Mouse (Mus musculus): ENCODE data around the gene Nt5dc2.

The Nt5dc2 gene

DNA sequence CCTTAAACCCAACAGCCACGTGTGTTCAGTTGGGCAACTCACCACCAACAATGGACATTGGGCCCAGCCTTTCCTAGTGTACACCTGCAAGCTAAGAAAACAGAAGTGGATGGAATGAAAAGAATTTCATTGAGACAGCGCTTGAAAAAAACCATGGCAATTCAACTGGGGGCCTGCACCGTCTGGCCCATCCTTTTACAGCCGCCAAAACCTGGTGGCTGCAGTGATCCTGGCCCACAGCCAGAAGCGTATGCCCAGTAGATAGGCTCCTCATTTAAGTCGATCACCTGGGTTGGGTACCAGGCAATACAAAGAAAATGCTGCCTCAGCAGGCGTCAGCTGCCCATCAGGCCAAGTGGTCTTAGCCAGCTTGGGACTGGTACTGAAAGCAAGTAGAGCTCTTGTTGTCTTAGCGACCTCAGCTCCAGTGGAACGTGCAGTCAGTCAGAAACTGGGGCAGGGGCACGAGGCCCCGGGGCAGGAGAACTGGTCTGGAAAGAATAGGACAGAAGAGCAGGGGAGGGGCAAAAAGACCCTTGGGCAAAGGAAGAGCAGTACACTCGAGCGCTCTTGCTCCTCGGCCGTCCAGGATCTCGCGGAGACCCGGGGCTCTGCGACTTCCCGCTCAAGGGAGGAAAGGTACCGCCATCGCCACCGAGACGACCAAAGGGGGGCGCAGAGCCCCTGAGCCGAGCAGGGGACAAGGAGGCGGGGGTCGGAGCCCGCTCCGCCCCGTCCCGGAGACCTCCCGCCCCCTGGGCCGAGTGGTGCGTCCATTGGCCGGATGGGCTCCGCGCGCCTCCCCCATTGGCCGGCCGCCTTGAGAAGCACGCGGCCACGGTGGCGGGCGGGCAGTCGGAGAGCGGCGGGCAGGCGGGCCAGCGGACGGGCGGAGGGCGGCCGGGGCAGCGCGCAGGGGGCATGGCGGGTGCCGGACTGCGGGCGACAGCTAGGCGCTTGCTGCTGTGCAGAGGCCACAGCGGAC is at the start of gene Nt5dc2:
Gene Nt5dc2, plus strand, starts transcription at position 818 of the 985 bp plus-strand sequence.
- peak; percentile 73 to 85 for DNase-seq (ENCODE audit: low spot score in 2 of 2)

DNA sequence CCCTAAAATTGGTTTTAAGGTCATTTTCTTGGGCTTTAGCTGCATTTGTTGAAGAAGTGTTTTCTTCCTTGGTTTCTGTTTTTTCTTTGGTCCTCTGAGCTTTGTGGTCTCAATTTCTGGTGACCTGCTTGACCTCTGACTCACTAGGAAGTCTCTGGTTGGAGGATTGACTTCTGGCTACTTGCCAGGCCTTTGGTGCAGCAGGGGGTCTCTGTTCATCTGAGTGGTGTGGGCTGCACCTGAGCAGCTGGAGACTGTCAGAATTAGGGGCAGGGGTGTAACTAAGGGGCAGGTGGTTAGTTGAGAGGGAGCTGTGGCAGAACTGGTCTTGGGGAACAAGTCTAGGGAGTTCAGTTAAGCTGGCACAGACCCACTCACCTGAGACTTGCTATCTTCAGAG is 49.7 kb upstream of the Nt5dc2 start:
- DNase-seq (ENCODE audit: low spot score in 2 of 2), result no peak

- DNase-seq (ENCODE audit: low spot score in 2 of 2), result no peak
Measured at GRCm38 (mm10) chr14:31087433-31087832, 43.4 kb upstream of the Nt5dc2 start.

GRCm38 (mm10) chr14:31088515-31088914 is 42.3 kb upstream of the Nt5dc2 start:
- no peak for DNase-seq (ENCODE audit: low spot score in 2 of 2)

DNA sequence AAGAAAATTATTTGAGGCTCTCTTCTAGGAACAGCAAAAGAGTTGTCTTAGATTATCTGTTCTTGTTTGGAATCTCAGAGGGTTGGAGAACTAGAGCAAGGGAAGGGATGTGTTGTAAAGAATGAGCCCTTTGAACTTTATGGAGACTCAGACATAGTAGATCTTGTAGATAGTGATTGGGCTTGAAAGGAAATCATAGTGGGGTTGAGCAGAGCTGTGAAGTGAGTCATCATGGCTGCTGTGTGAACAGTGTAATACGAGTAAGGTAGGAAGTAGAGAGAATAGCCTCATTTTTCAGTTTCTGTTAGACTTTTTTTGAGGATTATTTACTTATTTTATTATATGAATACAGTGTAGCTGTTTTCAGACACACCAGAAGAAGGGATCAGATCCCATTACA is 40.9 kb upstream of the Nt5dc2 start:
- no peak for DNase-seq (ENCODE audit: low spot score in 2 of 2)

GRCm38 (mm10) chr14:31105156-31105555 is 25.7 kb upstream of the Nt5dc2 start:
- no peak for DNase-seq (ENCODE audit: low spot score in 2 of 2)

DNA sequence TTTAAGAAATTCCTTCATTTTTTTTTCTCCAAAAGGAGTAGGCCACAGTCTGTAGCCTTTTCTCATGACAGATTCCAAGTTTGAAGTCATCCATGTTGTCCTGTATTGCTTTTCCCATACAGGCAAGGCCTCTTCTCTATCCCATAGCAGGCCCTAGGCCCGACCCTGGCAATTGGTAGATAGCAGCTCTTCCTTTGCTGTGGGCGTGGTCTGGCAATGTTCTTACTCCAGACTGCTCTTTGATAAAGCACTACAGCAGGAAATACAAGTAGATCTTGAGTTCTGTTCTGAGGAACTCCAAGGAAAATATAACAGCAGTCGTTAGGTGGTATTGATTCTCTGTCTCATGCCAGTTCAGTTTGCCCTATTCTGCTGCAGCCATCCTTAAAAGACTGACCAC is 20.2 kb upstream of the Nt5dc2 start:
- DNase-seq (ENCODE audit: low spot score in 2 of 2), result no peak

DNA sequence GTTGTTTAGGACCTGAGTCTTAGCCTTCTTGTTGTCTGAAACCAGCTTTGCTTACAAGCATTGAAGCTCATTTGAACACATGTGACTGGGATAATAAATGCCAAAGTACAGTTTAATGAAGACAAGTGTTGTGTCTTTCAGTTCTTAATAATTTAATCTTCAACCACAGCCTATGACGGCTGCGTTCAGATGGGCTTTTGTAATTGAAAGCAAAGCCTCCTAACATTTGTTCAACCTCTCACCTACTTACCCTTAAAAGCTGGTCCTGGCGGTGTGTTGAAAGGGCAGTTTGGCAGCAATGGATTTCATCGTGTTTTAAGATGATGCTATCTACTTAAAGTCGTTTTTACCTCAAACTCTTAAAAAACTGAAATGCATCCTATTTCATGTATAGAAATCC is 18.7 kb upstream of the Nt5dc2 start:
- DNase-seq (ENCODE audit: low spot score in 2 of 2), result no peak

DNA sequence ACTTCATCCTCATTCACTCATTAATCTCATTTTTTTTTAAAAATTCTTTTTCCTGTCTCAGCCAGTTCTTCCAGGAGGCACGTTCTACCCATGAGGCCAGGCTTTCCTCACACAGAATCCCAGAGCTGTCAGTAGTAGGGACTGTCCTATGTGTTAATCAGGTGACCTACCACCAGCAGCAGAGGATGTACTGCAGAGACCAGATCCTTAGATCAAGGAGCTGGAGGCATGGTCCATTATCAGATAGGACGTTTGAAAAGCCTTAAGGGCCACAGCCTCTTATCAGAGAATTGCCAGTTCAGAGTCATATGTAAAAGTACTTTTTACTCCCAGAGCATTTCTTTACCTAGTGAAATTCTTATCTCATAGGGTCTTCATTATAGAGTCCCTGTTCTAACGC is 16.8 kb upstream of the Nt5dc2 start:
- no peak for DNase-seq (ENCODE audit: low spot score in 2 of 2)

DNA sequence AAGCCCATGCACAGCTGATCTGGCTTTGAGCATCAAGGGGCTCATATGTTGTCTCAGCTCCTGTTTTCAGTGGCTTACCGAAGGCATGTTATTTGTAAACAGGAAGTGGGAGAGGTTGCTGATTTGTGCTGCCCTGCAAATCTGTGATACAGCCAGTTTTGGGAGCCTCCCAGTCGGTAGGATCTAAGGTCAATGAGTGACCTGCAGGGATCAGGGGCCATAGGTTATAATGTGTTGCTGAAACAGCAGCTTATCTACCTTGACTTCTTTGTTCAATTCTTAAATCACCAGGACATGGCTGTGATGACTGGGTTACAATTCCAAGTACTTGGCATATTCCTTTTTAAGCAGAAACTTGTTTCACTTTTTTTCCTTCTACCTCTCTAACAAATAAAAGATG is 15.3 kb upstream of the Nt5dc2 start:
- DNase-seq (ENCODE audit: low spot score in 2 of 2), result no peak

GRCm38 (mm10) chr14:31125106-31126075 is 5.5 kb upstream of the Nt5dc2 start:
- DNase-seq (ENCODE audit: low spot score in 2 of 2), result no peak

DNA sequence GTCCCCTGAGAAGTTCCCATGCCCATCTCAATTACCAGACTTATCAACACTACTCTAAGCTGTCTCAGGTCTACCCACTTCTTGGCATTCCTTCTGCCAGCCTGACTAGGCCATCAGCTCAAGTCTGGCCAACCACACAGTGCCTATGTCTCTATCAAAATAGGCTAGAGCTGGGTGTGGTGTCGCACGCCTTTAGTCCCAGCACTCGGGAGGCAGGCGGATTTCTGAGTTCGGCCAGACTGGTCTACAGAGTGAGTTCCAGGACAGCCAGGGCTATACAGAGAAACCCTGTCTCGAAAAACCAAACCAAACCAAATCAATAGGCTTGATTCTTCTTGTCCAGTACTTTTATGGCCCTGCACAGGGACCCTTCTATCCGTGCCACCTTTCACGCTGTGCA is 4.0 kb upstream of the Nt5dc2 start:
- no peak for DNase-seq (ENCODE audit: low spot score in 2 of 2)

DNA sequence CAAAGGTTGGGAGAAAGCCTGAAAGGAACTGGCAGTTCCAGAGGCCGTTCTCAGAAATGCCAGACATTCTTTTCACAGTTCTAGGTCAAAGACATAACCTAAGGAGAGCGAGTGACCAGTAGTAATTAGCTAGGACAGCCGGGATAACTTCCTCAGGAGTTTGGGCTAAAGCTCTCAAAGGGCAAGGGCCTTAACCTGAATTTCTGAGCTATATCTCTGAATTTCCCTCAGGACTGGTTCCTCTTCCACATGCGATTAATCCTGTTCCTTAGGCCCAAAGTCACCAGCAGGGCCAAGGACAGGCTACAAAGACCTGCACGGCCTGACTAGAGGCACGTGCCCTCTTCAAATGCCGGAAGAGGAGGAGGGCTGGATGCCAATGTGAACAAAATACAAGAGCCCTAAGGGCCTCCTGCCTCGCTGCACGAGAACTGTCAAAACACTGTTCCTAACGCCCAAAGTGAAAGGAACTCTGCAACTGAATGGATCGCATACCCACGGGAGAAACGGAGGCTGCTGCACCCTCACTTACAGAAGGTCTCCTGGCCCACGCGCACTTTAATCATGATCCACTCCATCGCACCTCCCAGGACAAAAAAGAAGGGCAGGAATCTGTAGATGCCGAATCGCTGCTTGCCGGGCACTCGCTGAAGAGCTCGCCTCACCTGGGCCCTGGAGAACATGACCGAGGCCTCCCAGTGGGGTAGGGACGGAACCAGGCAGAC is 2.6 kb upstream of the Nt5dc2 start:
- DNase-seq (ENCODE audit: low spot score in 2 of 2), result peak in 1 of 2 experiments; percentile 58

DNA sequence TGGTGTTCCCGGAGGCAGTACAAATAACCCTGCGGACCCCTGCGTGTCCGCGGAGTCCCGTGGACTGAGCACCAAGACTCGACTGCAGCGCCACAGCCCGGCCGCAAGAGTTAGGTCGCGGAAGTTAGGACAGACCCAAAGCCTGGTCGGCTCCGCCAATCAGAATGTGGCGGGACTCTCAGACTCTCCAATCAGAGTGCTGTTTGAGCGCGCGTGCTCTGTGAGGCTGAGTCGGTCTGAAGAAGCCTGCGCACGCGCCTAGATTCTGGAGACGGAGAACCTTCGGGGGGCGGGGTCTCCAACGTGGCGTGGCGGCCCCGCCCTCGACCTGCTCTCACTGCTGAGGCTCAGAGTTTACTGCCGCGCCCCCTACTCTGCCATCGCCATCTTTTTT is 2.0 kb upstream of the Nt5dc2 start, which contains the start of gene Smim4:
Gene Smim4, minus strand, starts transcription at position 131 of the 394 bp plus-strand sequence.
- DNase-seq (ENCODE audit: low spot score in 2 of 2), result peak; percentile 87 to 96

DNA sequence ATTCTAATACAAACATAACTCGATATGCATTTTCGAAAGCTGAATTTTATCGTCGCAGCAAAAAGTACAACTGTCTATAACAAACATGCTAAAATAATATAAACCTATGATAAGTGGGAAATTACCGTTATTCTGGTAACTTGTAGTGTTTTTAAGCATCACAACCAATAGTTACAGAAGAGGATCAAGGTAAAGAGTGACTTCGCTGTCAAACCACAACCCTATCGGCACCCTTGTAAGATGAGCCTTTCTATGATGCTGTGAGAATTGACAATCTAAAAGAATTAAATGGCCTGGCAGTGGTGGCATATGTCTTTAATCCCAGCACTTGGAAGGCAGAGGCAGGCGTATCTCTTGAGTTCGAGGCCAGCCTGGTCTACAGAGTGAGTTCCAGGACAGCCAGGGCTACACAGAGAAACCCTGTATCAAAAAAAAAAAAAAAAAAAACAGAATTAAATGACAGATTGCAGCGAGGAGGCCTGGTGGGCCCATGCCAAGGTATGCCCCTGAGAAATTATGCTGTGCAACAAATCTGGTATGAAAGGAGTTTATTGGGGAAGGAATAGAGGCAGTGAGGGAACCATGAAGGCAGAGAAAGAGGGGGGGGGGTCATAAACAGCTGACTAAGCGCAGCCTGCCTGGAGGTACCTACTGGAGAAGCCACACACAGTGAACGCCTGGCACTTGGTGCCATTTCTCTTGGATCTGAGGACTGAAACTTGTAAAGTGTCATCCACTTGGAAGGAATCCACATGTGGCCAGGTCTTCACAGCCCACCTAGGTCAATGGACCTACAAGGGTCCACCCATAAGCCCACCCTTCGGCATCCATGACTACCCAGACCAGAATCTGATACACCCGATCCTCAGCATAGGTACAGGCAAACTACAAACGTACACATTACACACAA is 1.3 kb upstream of the Nt5dc2 start:
- no peak for DNase-seq (ENCODE audit: low spot score in 2 of 2)

- DNase-seq (ENCODE audit: low spot score in 2 of 2), result no peak
Measured at GRCm38 (mm10) chr14:31131272-31131821, 494 bp downstream of the Nt5dc2 start.

GRCm38 (mm10) chr14:31132031-31132430 is 1.2 kb downstream of the Nt5dc2 start:
- no peak for DNase-seq (ENCODE audit: low spot score in 2 of 2)

DNA sequence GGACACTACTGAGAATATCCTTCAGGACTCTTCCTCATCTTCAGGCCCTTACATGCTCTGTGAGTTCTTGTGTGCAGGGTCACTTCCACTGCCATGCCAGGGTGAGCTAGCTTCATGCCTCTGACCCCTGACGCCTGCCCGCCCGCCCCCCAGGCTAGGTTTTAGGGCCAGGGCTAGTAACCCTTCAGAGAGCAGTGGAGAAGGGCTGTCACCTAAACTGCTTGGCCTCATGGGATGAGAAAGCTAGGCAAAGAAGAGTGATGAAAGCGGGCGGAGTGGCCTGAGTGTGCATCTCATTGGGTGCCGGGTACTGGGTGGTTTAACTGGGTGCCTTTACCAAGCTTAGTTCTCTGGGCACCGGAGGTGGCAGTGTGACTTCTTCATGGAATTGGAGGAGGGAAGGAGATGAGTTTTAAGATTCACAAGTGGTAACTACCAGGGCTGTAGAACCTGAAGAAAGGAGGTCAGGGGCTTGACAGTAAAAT is 1.7 kb downstream of the Nt5dc2 start:
- no peak for DNase-seq (ENCODE audit: low spot score in 2 of 2)

GRCm38 (mm10) chr14:31133023-31133665 is 2.3 kb downstream of the Nt5dc2 start:
- no peak for DNase-seq (ENCODE audit: low spot score in 2 of 2)

Data from urinary bladder, postnatal 36 days (tissue).